Mouse (Mus musculus) heart, adult 2 months (tissue): ENCODE results near the gene Slc24a2.

Source experiments
- CTCF ChIP-seq: fragments of 200-600 bp; IDR thresholded peaks from 2 replicates; pipeline ENCODE4 v1.8.1; 2022; ENCODE audit warnings: antibody characterized with exemption, mild to moderate bottlenecking, moderate library complexity
- EP300 ChIP-seq: fragments of 200-500 bp; IDR thresholded peaks from 2 replicates; pipeline ENCODE4 v1.6.1; 2011; ENCODE audit warnings: low read depth, low read length, control low read depth; ENCODE audit not compliant: insufficient read depth
- POLR2A ChIP-seq: fragments of 200-500 bp; IDR thresholded peaks from 2 replicates; pipeline ENCODE4 v1.6.1; 2011; ENCODE audit warnings: mild to moderate bottlenecking, low read depth, low read length, control low read depth; ENCODE audit not compliant: insufficient read depth

- no peak for TF ChIP-seq POLR2A
- TF ChIP-seq EP300: no peak
- TF ChIP-seq CTCF: no peak
Observed at GRCm38 (mm10) chr4:87086933-87087577, 143.2 kb downstream of the Slc24a2 start.
